Mouse (Mus musculus): ENCODE results near the gene Fam228b.

GRCm38 (mm10) chr12:4707488-4708017 is 61.5 kb downstream of the Fam228b start:
- no peak for TF ChIP-seq POLR2A (IDR thresholded peaks at IDR 0.05; ENCODE audit: low read depth, low read length)
- TF ChIP-seq CTCF (IDR thresholded peaks at IDR 0.05; ENCODE audit: extremely low read depth, insufficient read length, insufficient replicate concordance, low read depth, low read length), result no peak

Data from small intestine, adult 2 months (tissue).